Mouse (Mus musculus): ENCODE measurements around the gene 4933407L21Rik.

DNA sequence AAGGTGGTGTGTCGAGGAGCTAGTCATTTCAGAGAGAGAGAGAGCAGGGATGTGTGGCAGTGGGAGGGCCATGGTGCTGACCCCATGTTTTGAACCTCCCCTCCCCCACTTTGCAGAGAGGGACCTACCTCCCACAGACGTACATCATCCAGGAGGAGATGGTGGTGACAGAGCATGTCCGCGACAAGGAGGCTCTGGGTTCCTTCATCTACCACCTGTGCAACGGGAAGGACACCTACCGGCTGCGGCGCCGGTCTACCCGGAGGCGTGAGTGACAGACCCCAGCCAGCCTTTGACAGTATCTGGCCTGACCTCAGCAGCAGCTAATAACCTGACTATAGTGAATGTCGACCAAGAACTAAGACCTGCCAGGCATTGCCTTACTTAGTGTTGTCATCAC lies 21.4 kb upstream of the 4933407L21Rik start:
- no peak for TF ChIP-seq SIN3A (IDR thresholded peaks at IDR 0.05; ENCODE audit: low read length)
- no peak for TF ChIP-seq HCFC1 (IDR thresholded peaks at IDR 0.05; ENCODE audit: low read depth, low read length)
- no peak for TF ChIP-seq CTCF (conservative IDR thresholded peaks at IDR 0.05 in 1 of 2, IDR thresholded peaks at IDR 0.05 in 1 of 2; ENCODE audit: low read depth in 2 of 2, low read length in 2 of 2)
- no peak for TF ChIP-seq POLR2A (IDR thresholded peaks at IDR 0.05; ENCODE audit: low read depth, low read length)
- TF ChIP-seq USF1 (IDR thresholded peaks at IDR 0.05; ENCODE audit: low read depth, low read length): no peak
- no peak for TF ChIP-seq MAX (IDR thresholded peaks at IDR 0.05; ENCODE audit: low read length)
- no peak for TF ChIP-seq MEF2A (IDR thresholded peaks at IDR 0.05; ENCODE audit: borderline replicate concordance, low read depth, low read length)
- TF ChIP-seq NELFE (IDR thresholded peaks at IDR 0.05; ENCODE audit: low read depth, low read length): no peak
- no peak for TF ChIP-seq USF2 (conservative IDR thresholded peaks at IDR 0.05; ENCODE audit: low read depth, low read length)
- no peak for TF ChIP-seq SMC3 (IDR thresholded peaks at IDR 0.05; ENCODE audit: low read depth, low read length)
- TF ChIP-seq EP300 (IDR thresholded peaks at IDR 0.05; ENCODE audit: low read length): no peak
- no peak for TF ChIP-seq E2F4 (IDR thresholded peaks at IDR 0.05; ENCODE audit: insufficient replicate concordance, low read depth, low read length)
- TF ChIP-seq CHD2 (IDR thresholded peaks at IDR 0.05; ENCODE audit: low read length): no peak
- TF ChIP-seq ZMIZ1 (IDR thresholded peaks at IDR 0.05; ENCODE audit: low read depth, low read length): no peak
